ENCODE assay signal across 22 mouse cellular contexts in the genomic region with DNA sequence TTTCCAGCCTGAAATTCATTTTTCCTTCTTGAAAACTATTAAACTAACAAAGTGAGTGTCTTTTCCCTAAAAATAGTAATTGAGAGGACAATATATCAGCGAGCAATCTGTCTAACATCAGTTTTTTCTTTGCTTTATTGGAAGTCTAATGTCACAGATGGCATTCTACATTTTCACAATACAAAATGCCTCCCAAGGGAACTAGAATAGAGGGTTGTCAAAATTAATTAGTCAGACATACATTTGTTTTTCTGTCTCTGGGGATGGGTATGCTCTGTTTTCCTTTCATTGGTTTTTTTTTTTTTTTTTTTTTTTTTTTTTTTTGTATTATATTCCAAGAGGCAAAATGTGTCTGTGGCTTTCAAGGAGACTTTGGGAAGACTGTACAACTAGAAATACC. TPM values are rescaled to one million over a fixed set of nuclear protein-coding genes. Genes with fewer than 3 reads are reported as not detected.
"Had no signal": no experiment of that assay in that cellular context is flagged by ENCODE, and none has a peak within 500 bp of the region (broad histone marks: within the 10 kb centered on the region; RNA-seq: fewer than 3 reads in every experiment).

No protein-coding gene starts in this region.

- H3K9ac ChIP-seq: kidney, embryonic 15.5 days; limb, embryonic 13.5 days; liver, embryonic 14.5 days; neural tube, embryonic 12.5 days had no signal

- H3K9me3 ChIP-seq: kidney, embryonic 15.5 days; limb, embryonic 13.5 days; neural tube, embryonic 12.5 days had no signal

- H3K27me3 ChIP-seq: kidney, embryonic 15.5 days; limb, embryonic 13.5 days; neural tube, embryonic 12.5 days had no signal

- H3K4me1 ChIP-seq: kidney, embryonic 15.5 days; limb, embryonic 13.5 days; neural tube, embryonic 12.5 days had no signal

- H3K27ac ChIP-seq: kidney, embryonic 15.5 days; limb, embryonic 13.5 days; liver, embryonic 14.5 days; neural tube, embryonic 12.5 days had no signal

- H3K4me3 ChIP-seq: kidney, embryonic 15.5 days; limb, embryonic 13.5 days; neural tube, embryonic 12.5 days had no signal

- H3K4me2 ChIP-seq: kidney, embryonic 15.5 days; limb, embryonic 13.5 days; neural tube, embryonic 12.5 days had no signal

- DNase-seq: kidney, adult 18-20 months; kidney, postnatal 14 days; left cerebral cortex, postnatal 4 days; lung, adult 18-20 months; right cerebral cortex, adult 18-20 months; right cerebral cortex, postnatal 25 days; thymus, postnatal 4 days had no signal

- H3K36me3 ChIP-seq: kidney, embryonic 15.5 days; limb, embryonic 13.5 days; neural tube, embryonic 12.5 days had no signal

RNA-seq across cellular contexts. Expression of gene Olfr794, which starts 9.6 kb away (rescaled TPM):
- total RNA-seq: layer of hippocampus, adult 8-10 months; layer of hippocampus, postnatal 14 days; left cerebral cortex, adult 18-20 months; left cerebral cortex, postnatal 10 days; left cerebral cortex, postnatal 4 days; liver, adult 2 months; monocyte, adult 5-6 weeks; neutrophil, adult 5-6 weeks had no signal
- polyA plus RNA-seq: kidney, embryonic 15.5 days; large intestine, adult 2 months; limb, embryonic 13.5 days; liver, adult 2 months; liver, embryonic 14.5 days; lung, embryonic 16.5 days; neural tube, embryonic 12.5 days; small intestine, adult 2 months; stomach, embryonic 16.5 days had no signal

RNA-seq across cellular contexts. Expression of gene Olfr796, which starts 35.3 kb away (rescaled TPM):
- total RNA-seq: layer of hippocampus, adult 8-10 months; layer of hippocampus, postnatal 14 days; left cerebral cortex, adult 18-20 months; left cerebral cortex, postnatal 10 days; left cerebral cortex, postnatal 4 days; liver, adult 2 months; monocyte, adult 5-6 weeks; neutrophil, adult 5-6 weeks had no signal
- polyA plus RNA-seq: kidney, embryonic 15.5 days; large intestine, adult 2 months; limb, embryonic 13.5 days; liver, adult 2 months; liver, embryonic 14.5 days; lung, embryonic 16.5 days; neural tube, embryonic 12.5 days; small intestine, adult 2 months; stomach, embryonic 16.5 days had no signal

RNA-seq across cellular contexts. Expression of gene Olfr792, which starts 38.1 kb away (rescaled TPM):
- total RNA-seq: layer of hippocampus, adult 8-10 months; layer of hippocampus, postnatal 14 days; left cerebral cortex, adult 18-20 months; left cerebral cortex, postnatal 10 days; left cerebral cortex, postnatal 4 days; liver, adult 2 months; monocyte, adult 5-6 weeks; neutrophil, adult 5-6 weeks had no signal
- polyA plus RNA-seq: kidney, embryonic 15.5 days; large intestine, adult 2 months; limb, embryonic 13.5 days; liver, adult 2 months; liver, embryonic 14.5 days; lung, embryonic 16.5 days; neural tube, embryonic 12.5 days; small intestine, adult 2 months; stomach, embryonic 16.5 days had no signal

RNA-seq across cellular contexts. Expression of gene Olfr798, which starts 50.7 kb away (rescaled TPM):
- total RNA-seq: layer of hippocampus, adult 8-10 months; layer of hippocampus, postnatal 14 days; left cerebral cortex, adult 18-20 months; left cerebral cortex, postnatal 10 days; left cerebral cortex, postnatal 4 days; liver, adult 2 months; monocyte, adult 5-6 weeks; neutrophil, adult 5-6 weeks had no signal
- polyA plus RNA-seq: kidney, embryonic 15.5 days; large intestine, adult 2 months; limb, embryonic 13.5 days; liver, adult 2 months; liver, embryonic 14.5 days; lung, embryonic 16.5 days; neural tube, embryonic 12.5 days; small intestine, adult 2 months; stomach, embryonic 16.5 days had no signal

RNA-seq across cellular contexts. Expression of gene Olfr791, which starts 55.5 kb away (rescaled TPM):
- total RNA-seq: layer of hippocampus, adult 8-10 months; layer of hippocampus, postnatal 14 days; left cerebral cortex, adult 18-20 months; left cerebral cortex, postnatal 10 days; left cerebral cortex, postnatal 4 days; liver, adult 2 months; monocyte, adult 5-6 weeks; neutrophil, adult 5-6 weeks had no signal
- polyA plus RNA-seq: kidney, embryonic 15.5 days; large intestine, adult 2 months; limb, embryonic 13.5 days; liver, adult 2 months; liver, embryonic 14.5 days; lung, embryonic 16.5 days; neural tube, embryonic 12.5 days; small intestine, adult 2 months; stomach, embryonic 16.5 days had no signal
